Comparison of ENCODE assay signal across 8 mouse cellular contexts in genomic region chr6:124738511-124739023, GRCm38 (mm10). TPM values are rescaled to one million over a fixed set of nuclear protein-coding genes. Genes with fewer than 3 reads are reported as not detected.
DNase-seq lines count a peak whose midpoint lies in the region; ATAC-seq and TF ChIP-seq lines count a peak whose summit lies in the region.

Gene Ptpn6 (minus strand): TSS chr6:124738714.

- TF ChIP-seq CTCF in heart, postnatal 0 days (IDR thresholded peaks at IDR 0.05; ENCODE audit: low read depth): no peak

- H3K4me2 ChIP-seq in heart, postnatal 0 days (ENCODE audit: low read depth, low read length): peak within 1 kb of the TSS; percentile 11; the same call in 1 of the 2 replicates
- H3K4me2 ChIP-seq in limb, embryonic 11.5 days (ENCODE audit: low read depth, severe bottlenecking): no peak within 1 kb of the TSS

- no peaks in the 10 kb centered on the region for H3K9me3 ChIP-seq in heart, embryonic 10.5 days
- no peaks in the 10 kb centered on the region for H3K9me3 ChIP-seq in heart, postnatal 0 days (replicated peaks; ENCODE audit: control insufficient read depth, low read length)
- no peaks in the 10 kb centered on the region for H3K9me3 ChIP-seq in limb, embryonic 11.5 days (ENCODE audit: control insufficient read depth, low read length)

- no peak for TF ChIP-seq EP300 in heart, postnatal 0 days (IDR thresholded peaks at IDR 0.05; ENCODE audit: low read depth)

- H3K4me1 ChIP-seq in heart, embryonic 10.5 days: peaks cover 28% of the 10 kb centered on the region
- peaks cover 5% of the 10 kb centered on the region; the same call in 1 of the 2 replicates for H3K4me1 ChIP-seq in heart, postnatal 0 days (ENCODE audit: control insufficient read depth, insufficient read depth)
- H3K4me1 ChIP-seq in limb, embryonic 11.5 days (ENCODE audit: control insufficient read depth, insufficient read depth, low read length): peaks cover 2% of the 10 kb centered on the region; the same call in 1 of the 2 replicates

- DNase-seq in heart, embryonic 10.5 days (ENCODE audit: low spot score): no peak
- no peak for DNase-seq in heart, postnatal 4 days
- DNase-seq in ZHBTc4 (ENCODE audit: low read depth, low spot score): peak; percentile 97
- DNase-seq in heart, postnatal 0 days (ENCODE audit: low spot score): no peak
- peak; percentile 54 for DNase-seq in limb, embryonic 11.5 days (ENCODE audit: low spot score)
- peak; percentile 42 for DNase-seq in mesoderm, embryonic 11.5 days (ENCODE audit: low read depth, low spot score)
- DNase-seq in thymus, postnatal 4 days: peak; percentile 71
- no peak for DNase-seq in cerebellum, postnatal 36 days

- 25% methylated on average over 15 of the region's 15 CpGs for WGBS in heart, embryonic 10.5 days
- 40% methylated on average over 15 of the region's 15 CpGs for WGBS in heart, postnatal 0 days
- WGBS in limb, embryonic 11.5 days: 34% methylated on average over 15 of the region's 15 CpGs

- no peak for ATAC-seq in heart, postnatal 0 days (ENCODE audit: insufficient read depth, low read depth)
- ATAC-seq in limb, embryonic 11.5 days (ENCODE audit: insufficient number of reproducible peaks, low FRiP score, low TSS enrichment, low read depth): no peak

- peak within 1 kb of the TSS; percentile 29 for H3K4me3 ChIP-seq in heart, embryonic 10.5 days
- H3K4me3 ChIP-seq in heart, postnatal 0 days (ENCODE audit: low read depth, low read length): no peak within 1 kb of the TSS
- H3K4me3 ChIP-seq in limb, embryonic 11.5 days (ENCODE audit: low read depth, low read length): no peak within 1 kb of the TSS

- no peaks in the 10 kb centered on the region for H3K27me3 ChIP-seq in heart, embryonic 10.5 days (ENCODE audit: insufficient read depth, poor library complexity, severe bottlenecking)
- no peaks in the 10 kb centered on the region for H3K27me3 ChIP-seq in heart, postnatal 0 days (ENCODE audit: control insufficient read depth, insufficient read depth, low read length)
- no peaks in the 10 kb centered on the region for H3K27me3 ChIP-seq in limb, embryonic 11.5 days (ENCODE audit: control insufficient read depth, insufficient read depth, low read length)

- no peak within 1 kb of the TSS; the same call in 1 of the 2 replicates for H3K9ac ChIP-seq in heart, postnatal 0 days (replicated peaks; ENCODE audit: low read depth, low read length)
- no peak within 1 kb of the TSS for H3K9ac ChIP-seq in limb, embryonic 11.5 days (ENCODE audit: low read length)

- H3K27ac ChIP-seq in heart, embryonic 10.5 days: 0 out of 2 replicates have a peak within 1 kb of the TSS, but pooled peaks have one; percentile 31
- H3K27ac ChIP-seq in heart, postnatal 0 days (ENCODE audit: low read depth): no peak within 1 kb of the TSS
- no peak within 1 kb of the TSS for H3K27ac ChIP-seq in limb, embryonic 11.5 days (replicated peaks; ENCODE audit: low read depth, low read length)

- peaks cover 9% of the 10 kb centered on the region for H3K36me3 ChIP-seq in heart, embryonic 10.5 days
- H3K36me3 ChIP-seq in heart, postnatal 0 days (replicated peaks; ENCODE audit: control insufficient read depth, insufficient read depth, low read length): peaks cover 8% of the 10 kb centered on the region
- peaks cover 4% of the 10 kb centered on the region; the same call in 1 of the 2 replicates for H3K36me3 ChIP-seq in limb, embryonic 11.5 days (ENCODE audit: control insufficient read depth, insufficient read depth, low read length)

RNA-seq across cellular contexts. Expression of gene Ptpn6, which starts in this region (rescaled TPM):
- polyA plus RNA-seq in heart, embryonic 10.5 days (2016; fragmentation: Nextera tagmentation; extraction: Ambion mirVana): 5.9 and 8.6 TPM in 2 replicates
- 1 to 10 TPM; 5.3 to 5.4 TPM for total RNA-seq in heart, postnatal 4 days (2021)
- 2.4 and 6.3 TPM in 2 replicates for total RNA-seq in heart, postnatal 0 days (2014; rRNA removed; ENCODE audit: low replicate concordance)
- polyA plus RNA-seq in heart, postnatal 0 days (2015; fragmentation: Nextera tagmentation; extraction: Ambion mirVana): 4.3 and 4.5 TPM in 2 replicates
- 7.8 and 8.7 TPM in 2 replicates for polyA plus RNA-seq in limb, embryonic 11.5 days (2014; fragmentation: Nextera tagmentation; extraction: Ambion mirVana)

Comparison
In these comparisons a context has a peak if more than half of its experiments do, and no peak if none do; other contexts are left out.
1. DNase-seq: peak in ZHBTc4 (single experiment), limb, embryonic 11.5 days (single experiment), mesoderm, embryonic 11.5 days (single experiment) and thymus, postnatal 4 days (single experiment); none in heart, embryonic 10.5 days (single experiment), heart, postnatal 4 days (single experiment), heart, postnatal 0 days (single experiment) and cerebellum, postnatal 36 days (0 of 2).